Mouse (Mus musculus): ENCODE measurements around the gene Notch2.

- no peak for TF ChIP-seq CTCF (IDR thresholded peaks at IDR 0.05; ENCODE audit: control insufficient read depth, insufficient read depth, insufficient read length)
- no peak for TF ChIP-seq MAX (IDR thresholded peaks at IDR 0.05)
Observed at GRCm38 (mm10) chr3:97969019-97969418, 44.3 kb upstream of the Notch2 start.
